Mouse (Mus musculus): ENCODE results near the gene Pid1. TPM values are rescaled to one million over a fixed set of nuclear protein-coding genes. Genes with fewer than 3 reads are reported as not detected.
A peak's percentile ranks its signal among the peaks of the same experiment; 100 is the strongest.
"Not testable (repeated sequence)": the region's sequence is repeated elsewhere in the genome, so short reads cannot be mapped to it uniquely, and the experiment has no call there.

Pid1 gene
- polyA plus RNA-seq, 1 experiment from 2014 or later: 75.2 TPM

GRCm38 (mm10) chr1:84250770-84251169 is 113.2 kb downstream of the Pid1 start:
- H3K9me3 ChIP-seq: no peaks in the 10 kb centered on the region
- no peak overlapping the region for H3K4me3 ChIP-seq (replicated peaks)
- no peak overlapping the region for H3K9ac ChIP-seq (replicated peaks)
- no peaks in the 10 kb centered on the region for H3K27me3 ChIP-seq
- no peak overlapping the region for H3K4me2 ChIP-seq (replicated peaks)
- H3K36me3 ChIP-seq: no peaks in the 10 kb centered on the region
- peaks cover 15% of the 10 kb centered on the region for H3K4me1 ChIP-seq (replicated peaks)
- ATAC-seq: no peak
- 94% methylated on average over 1 of the region's 1 CpGs for WGBS
- H3K27ac ChIP-seq: no peak overlapping the region

- Histone ChIP-seq H3K9ac (replicated peaks) (no peak overlapping the region), H3K9me3 (no peaks in the 10 kb centered on the region), H3K36me3 (no peaks in the 10 kb centered on the region), H3K4me3 (replicated peaks) (no peak overlapping the region), H3K27ac (no peak overlapping the region), H3K4me2 (replicated peaks) (no peak overlapping the region), H3K4me1 (replicated peaks) (peaks cover 15% of the 10 kb centered on the region), H3K27me3 (no peaks in the 10 kb centered on the region)
- ATAC-seq: peak; percentile 58; the same call in 1 of the 2 replicates
- 43% methylated on average over 6 of the region's 6 CpGs for WGBS
Observed at GRCm38 (mm10) chr1:84249772-84250338, 114.1 kb downstream of the Pid1 start.

GRCm38 (mm10) chr1:84247111-84247510 is 116.9 kb downstream of the Pid1 start:
- Histone ChIP-seq H3K4me1 (replicated peaks) (peaks cover 15% of the 10 kb centered on the region), H3K27me3 (no peaks in the 10 kb centered on the region), H3K27ac (no peak overlapping the region), H3K4me2 (replicated peaks) (no peak overlapping the region), H3K36me3 (no peaks in the 10 kb centered on the region), H3K9me3 (no peaks in the 10 kb centered on the region), H3K9ac (replicated peaks) (no peak overlapping the region), H3K4me3 (replicated peaks) (no peak overlapping the region)
- no peak for ATAC-seq
- WGBS: 90% methylated on average over 3 of the region's 3 CpGs

- WGBS: 86% methylated on average over 4 of the region's 4 CpGs
- H3K36me3 ChIP-seq: no peaks in the 10 kb centered on the region
- no peak overlapping the region for H3K4me3 ChIP-seq (replicated peaks)
- peaks cover 8% of the 10 kb centered on the region for H3K4me1 ChIP-seq (replicated peaks)
- H3K27me3 ChIP-seq: no peaks in the 10 kb centered on the region
- ATAC-seq: no peak
- H3K9ac ChIP-seq (replicated peaks): no peak overlapping the region
- no peak overlapping the region for H3K27ac ChIP-seq
- H3K9me3 ChIP-seq: no peaks in the 10 kb centered on the region
- no peak overlapping the region for H3K4me2 ChIP-seq (replicated peaks)
Observed at GRCm38 (mm10) chr1:84241192-84241828, 122.7 kb downstream of the Pid1 start.

- H3K27me3 ChIP-seq: no peaks in the 10 kb centered on the region
- H3K4me3 ChIP-seq (replicated peaks): no peak overlapping the region
- no peak overlapping the region for H3K4me2 ChIP-seq (replicated peaks)
- WGBS: 65% methylated on average over 2 of the region's 2 CpGs
- H3K27ac ChIP-seq: no peak overlapping the region
- peaks cover 8% of the 10 kb centered on the region for H3K4me1 ChIP-seq (replicated peaks)
- no peak for ATAC-seq
- H3K9me3 ChIP-seq: no peaks in the 10 kb centered on the region
- H3K36me3 ChIP-seq: no peaks in the 10 kb centered on the region
- no peak overlapping the region for H3K9ac ChIP-seq (replicated peaks)
Observed at GRCm38 (mm10) chr1:84240203-84240602, 123.8 kb downstream of the Pid1 start.

GRCm38 (mm10) chr1:84230431-84230830 is 133.5 kb downstream of the Pid1 start:
- Histone ChIP-seq H3K9me3 (no peaks in the 10 kb centered on the region), H3K27ac (no peak overlapping the region), H3K4me3 (replicated peaks) (no peak overlapping the region), H3K4me1 (replicated peaks) (0 out of 2 replicates have a peak, but pooled peaks cover 4% of the 10 kb centered on the region), H3K27me3 (no peaks in the 10 kb centered on the region), H3K36me3 (no peaks in the 10 kb centered on the region), H3K4me2 (replicated peaks) (no peak overlapping the region), H3K9ac (replicated peaks) (no peak overlapping the region)
- no peak for ATAC-seq
- WGBS: 94% methylated on average over 2 of the region's 2 CpGs

GRCm38 (mm10) chr1:84225626-84226025 is 138.4 kb downstream of the Pid1 start:
- 97% methylated on average over 7 of the region's 7 CpGs for WGBS
- no peak overlapping the region for H3K4me2 ChIP-seq (replicated peaks)
- H3K27me3 ChIP-seq: no peaks in the 10 kb centered on the region
- H3K4me3 ChIP-seq (replicated peaks): no peak overlapping the region
- no peak overlapping the region for H3K9ac ChIP-seq (replicated peaks)
- 0 out of 2 replicates have a peak, but pooled peaks cover 4% of the 10 kb centered on the region for H3K4me1 ChIP-seq (replicated peaks)
- no peaks in the 10 kb centered on the region for H3K9me3 ChIP-seq
- no peaks in the 10 kb centered on the region for H3K36me3 ChIP-seq
- ATAC-seq: no peak
- no peak overlapping the region for H3K27ac ChIP-seq

- H3K27ac ChIP-seq: no peak overlapping the region; the same call in 1 of the 2 replicates
- H3K4me2 ChIP-seq (replicated peaks): no peak overlapping the region
- no peaks in the 10 kb centered on the region for H3K9me3 ChIP-seq
- H3K4me3 ChIP-seq (replicated peaks): no peak overlapping the region
- 0 out of 2 replicates have a peak, but pooled peaks cover 6% of the 10 kb centered on the region for H3K4me1 ChIP-seq (replicated peaks)
- no peak overlapping the region for H3K9ac ChIP-seq (replicated peaks)
- ATAC-seq: 0 out of 2 replicates have a peak, but pooled peaks have one; percentile 67
- 90% methylated on average over 1 of the region's 1 CpGs for WGBS
- H3K27me3 ChIP-seq: no peaks in the 10 kb centered on the region
- no peaks in the 10 kb centered on the region for H3K36me3 ChIP-seq
Observed at GRCm38 (mm10) chr1:84222051-84222450, 141.9 kb downstream of the Pid1 start.

GRCm38 (mm10) chr1:84218605-84219004 is 145.4 kb downstream of the Pid1 start:
- Histone ChIP-seq H3K27ac (no peak overlapping the region), H3K9me3 (no peaks in the 10 kb centered on the region)
- ATAC-seq: no peak

GRCm38 (mm10) chr1:84217777-84218176 is 146.2 kb downstream of the Pid1 start:
- no peaks in the 10 kb centered on the region for H3K36me3 ChIP-seq
- H3K9me3 ChIP-seq: no peaks in the 10 kb centered on the region
- H3K4me3 ChIP-seq (replicated peaks): no peak overlapping the region
- H3K27me3 ChIP-seq: no peaks in the 10 kb centered on the region
- ATAC-seq: no peak
- no peak overlapping the region for H3K9ac ChIP-seq (replicated peaks)
- H3K4me2 ChIP-seq (replicated peaks): no peak overlapping the region
- H3K27ac ChIP-seq: no peak overlapping the region
- 0 out of 2 replicates have a peak, but pooled peaks cover 6% of the 10 kb centered on the region for H3K4me1 ChIP-seq (replicated peaks)
- 12% methylated on average over 2 of the region's 2 CpGs for WGBS

More at GRCm38 (mm10) chr1:84218605-84219004, 145.4 kb downstream of the Pid1 start:
- Histone ChIP-seq H3K27me3 (no peaks in the 10 kb centered on the region), H3K36me3 (no peaks in the 10 kb centered on the region), H3K4me1 (replicated peaks) (0 out of 2 replicates have a peak, but pooled peaks cover 6% of the 10 kb centered on the region), H3K9ac (replicated peaks) (no peak overlapping the region), H3K4me2 (replicated peaks) (no peak overlapping the region), H3K4me3 (replicated peaks) (no peak overlapping the region)
- WGBS: 79% methylated on average over 7 of the region's 7 CpGs

- Histone ChIP-seq H3K4me2 (replicated peaks) (no peak overlapping the region), H3K27ac (0 out of 2 replicates have a peak overlapping the region, but pooled peaks have one; percentile 6), H3K4me3 (replicated peaks) (no peak overlapping the region), H3K9ac (replicated peaks) (no peak overlapping the region), H3K9me3 (no peaks in the 10 kb centered on the region), H3K4me1 (replicated peaks) (peaks cover 11% of the 10 kb centered on the region), H3K27me3 (no peaks in the 10 kb centered on the region), H3K36me3 (no peaks in the 10 kb centered on the region)
- ATAC-seq: no peak
- 35% methylated on average over 9 of the region's 9 CpGs for WGBS
Observed at GRCm38 (mm10) chr1:84211507-84211906, 152.5 kb downstream of the Pid1 start.

- not testable (repeated sequence) for H3K9me3 ChIP-seq; H3K9ac ChIP-seq (replicated peaks); H3K4me2 ChIP-seq (replicated peaks); H3K27ac ChIP-seq; ATAC-seq; H3K4me1 ChIP-seq (replicated peaks); H3K4me3 ChIP-seq (replicated peaks); H3K27me3 ChIP-seq; H3K36me3 ChIP-seq
- WGBS: 86% methylated on average over 3 of the region's 3 CpGs
Observed at GRCm38 (mm10) chr1:84205746-84206145, 158.2 kb downstream of the Pid1 start.

All from midbrain, embryonic 13.5 days (tissue).